Mouse (Mus musculus) neural tube, embryonic 11.5 days (tissue): Measurements from ENCODE around the gene Wdr31. TPM values are rescaled to one million over a fixed set of nuclear protein-coding genes. Genes with fewer than 3 reads are reported as not detected.

Experiments
- ATAC-seq: fragments of 200-750 bp; cut with Nextera tagmentation; 2 replicates; pipeline ENCODE4 v1.8.0; 2017; ENCODE audit warnings: moderate number of reproducible peaks, mild to moderate bottlenecking, moderate TSS enrichment, moderate library complexity; ENCODE audit not compliant: insufficient read depth, low FRiP score, low TSS enrichment
- DNase-seq: peaks from one replicate; pipeline ENCODE4 v3.0.0-alpha.2; 2015; ENCODE audit warnings: low spot score
- H3K27ac ChIP-seq: fragments of 300-500 bp; sonication (generic); 2 replicates; pipeline ENCODE4 v1.5.1; 2014; ENCODE audit warnings: low read depth, mild to moderate bottlenecking, low read length
- H3K27me3 ChIP-seq: fragments of 300-500 bp; sonication (generic); 2 replicates; pipeline ENCODE4 v1.6.1; 2014; ENCODE audit warnings: mild to moderate bottlenecking, low read length, mixed read lengths; ENCODE audit not compliant: control insufficient read depth, insufficient read depth
- H3K36me3 ChIP-seq: fragments of 300-500 bp; sonication (generic); 2 replicates; pipeline ENCODE4 v1.6.1; 2014; ENCODE audit warnings: mild to moderate bottlenecking, low read length, moderate library complexity, mixed read lengths; ENCODE audit not compliant: control insufficient read depth, insufficient read depth
- H3K4me1 ChIP-seq: fragments of 300-500 bp; sonication (generic); 2 replicates; pipeline ENCODE4 v1.6.1; 2014; ENCODE audit warnings: low read length, mixed read lengths; ENCODE audit not compliant: control insufficient read depth, insufficient read depth
- H3K4me2 ChIP-seq: fragments of 300-500 bp; sonication (generic); 2 replicates; pipeline ENCODE4 v1.6.1; 2014; ENCODE audit warnings: low read depth, mild to moderate bottlenecking, moderate library complexity
- H3K4me3 ChIP-seq: fragments of 300-500 bp; sonication (generic); 2 replicates; pipeline ENCODE4 v1.5.1; 2014; ENCODE audit warnings: low read depth, low read length
- H3K9ac ChIP-seq: fragments of 300-500 bp; sonication (generic); 2 replicates; pipeline ENCODE4 v1.6.1; 2014; ENCODE audit warnings: mild to moderate bottlenecking, low read length
- H3K9me3 ChIP-seq: fragments of 300-500 bp; sonication (generic); 2 replicates; pipeline ENCODE4 v1.6.1; 2016; ENCODE audit warnings: low read length; ENCODE audit not compliant: control insufficient read depth
- WGBS: fragments of 180-500 bp; shearing (Covaris S2); extraction: QIAGEN DNeasy Blood & Tissue Kit; methylation state at CpG from one replicate; pipeline ENCODE4 v1.1.7; 2014; 5-methylcytosine and 5-hydroxymethylcytosine counted together
- polyA plus RNA-seq: library from polyadenylated mRNA; unstranded; fragments of >200 nt; fragmentation: Nextera tagmentation; extraction: Ambion mirVana; gene quantifications from 2 replicates; pipeline ENCODE4 v1.2.1, GENCODE M21; 2014

Gene Wdr31
- polyA plus RNA-seq, 1 experiment from 2014 or later: 5.1 TPM

- no peak for ATAC-seq
- H3K27ac ChIP-seq: no peak overlapping the region
- WGBS: 84% methylated on average over 3 of the region's 3 CpGs
Observed at GRCm38 (mm10) chr4:62515490-62515889, 44.8 kb upstream of the Wdr31 start.

DNA sequence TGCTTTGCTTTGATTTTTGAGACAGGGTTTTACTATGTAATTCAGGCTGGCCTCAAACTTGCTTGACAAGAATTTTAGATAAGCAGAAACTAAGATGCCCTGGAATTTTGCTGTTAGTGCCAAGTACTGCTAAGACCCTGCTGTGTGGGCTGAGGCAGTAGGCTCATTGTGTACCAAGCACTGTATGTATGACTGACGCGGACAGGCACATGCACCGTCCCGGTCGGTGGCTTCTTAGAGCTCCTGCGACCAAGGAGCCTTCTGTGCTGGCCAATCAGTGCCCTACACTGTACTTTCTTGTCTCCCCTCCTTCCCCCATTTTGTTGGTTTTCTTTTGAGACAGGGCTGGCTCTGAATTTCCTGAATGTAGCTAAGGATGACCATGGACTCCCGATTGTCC is 44.3 kb upstream of the Wdr31 start:
- Histone ChIP-seq H3K4me2 (no peak overlapping the region), H3K36me3 (peaks cover 9% of the 10 kb centered on the region), H3K4me3 (no peak overlapping the region), H3K4me1 (peaks cover 12% of the 10 kb centered on the region), H3K9ac (no peak overlapping the region), H3K9me3 (no peaks in the 10 kb centered on the region), H3K27ac (no peak overlapping the region), H3K27me3 (no peaks in the 10 kb centered on the region)
- DNase-seq (no peak), ATAC-seq (no peak)
- 87% methylated on average over 7 of the region's 7 CpGs for WGBS

More at GRCm38 (mm10) chr4:62515490-62515889, 44.8 kb upstream of the Wdr31 start:
- Histone ChIP-seq H3K4me3 (no peak overlapping the region), H3K9me3 (no peaks in the 10 kb centered on the region), H3K4me2 (no peak overlapping the region), H3K9ac (no peak overlapping the region; the same call in 1 of the 2 replicates), H3K27me3 (no peaks in the 10 kb centered on the region), H3K4me1 (peaks cover 12% of the 10 kb centered on the region), H3K36me3 (peaks cover 9% of the 10 kb centered on the region)
- DNase-seq: no peak

DNA sequence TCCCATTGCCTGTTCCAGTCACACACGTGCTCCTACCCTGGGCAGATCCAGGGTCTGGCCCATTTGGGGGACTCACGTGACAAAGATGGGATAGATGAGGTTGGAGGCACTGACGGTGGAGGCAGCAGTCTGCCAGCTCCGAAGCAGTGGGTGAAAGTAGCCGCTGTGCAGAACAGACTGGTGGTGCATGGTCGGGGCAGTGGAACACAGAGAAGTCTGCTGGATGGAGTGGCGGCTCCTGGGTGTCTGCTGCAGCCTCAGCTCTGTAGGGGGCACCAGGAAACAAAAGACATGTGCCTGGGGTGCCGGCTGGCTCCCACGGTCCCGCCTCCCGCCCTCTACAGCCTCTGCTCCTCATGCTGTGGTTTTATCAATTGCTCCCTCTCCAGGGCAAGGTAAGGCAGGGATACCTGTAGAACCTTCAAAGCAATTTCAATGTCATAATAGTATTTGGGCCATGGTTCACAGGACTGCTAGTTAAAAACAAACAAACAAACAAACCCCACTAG is 43.4 kb upstream of the Wdr31 start:
- no peaks in the 10 kb centered on the region for H3K9me3 ChIP-seq
- H3K9ac ChIP-seq: no peak overlapping the region
- peaks cover 9% of the 10 kb centered on the region for H3K4me1 ChIP-seq
- peaks cover 12% of the 10 kb centered on the region for H3K36me3 ChIP-seq
- WGBS: 60% methylated on average over 11 of the region's 11 CpGs
- DNase-seq (no peak), ATAC-seq (no peak)
- H3K27me3 ChIP-seq: no peaks in the 10 kb centered on the region
- H3K27ac ChIP-seq: no peak overlapping the region
- no peak overlapping the region for H3K4me3 ChIP-seq
- H3K4me2 ChIP-seq: no peak overlapping the region

DNA sequence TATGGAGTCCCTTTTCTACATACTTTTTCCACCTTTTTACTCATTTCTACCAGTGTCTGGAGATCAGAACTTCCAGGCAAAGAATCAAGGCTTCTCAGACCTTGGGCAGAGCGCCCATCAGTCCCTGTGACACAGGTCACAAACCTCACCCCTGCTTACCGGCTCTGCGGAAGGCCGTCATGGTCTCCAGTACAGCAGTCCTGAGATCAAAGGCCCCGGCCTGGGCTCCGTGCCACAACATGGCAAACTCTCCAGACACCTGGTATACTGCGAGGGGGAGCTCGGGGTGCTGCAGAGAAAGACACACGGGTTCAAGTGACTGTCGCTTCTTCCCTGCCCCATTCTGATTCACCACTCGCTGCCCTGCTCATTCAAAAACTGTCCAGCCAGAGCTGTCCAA is 39.2 kb upstream of the Wdr31 start:
- DNase-seq: no peak
- Histone ChIP-seq H3K4me1 (no peaks in the 10 kb centered on the region), H3K9ac (no peak overlapping the region), H3K27ac (no peak overlapping the region), H3K4me3 (no peak overlapping the region), H3K4me2 (no peak overlapping the region), H3K36me3 (peaks cover 16% of the 10 kb centered on the region), H3K27me3 (no peaks in the 10 kb centered on the region), H3K9me3 (no peaks in the 10 kb centered on the region)
- 91% methylated on average over 11 of the region's 11 CpGs for WGBS
- ATAC-seq: no peak

DNA sequence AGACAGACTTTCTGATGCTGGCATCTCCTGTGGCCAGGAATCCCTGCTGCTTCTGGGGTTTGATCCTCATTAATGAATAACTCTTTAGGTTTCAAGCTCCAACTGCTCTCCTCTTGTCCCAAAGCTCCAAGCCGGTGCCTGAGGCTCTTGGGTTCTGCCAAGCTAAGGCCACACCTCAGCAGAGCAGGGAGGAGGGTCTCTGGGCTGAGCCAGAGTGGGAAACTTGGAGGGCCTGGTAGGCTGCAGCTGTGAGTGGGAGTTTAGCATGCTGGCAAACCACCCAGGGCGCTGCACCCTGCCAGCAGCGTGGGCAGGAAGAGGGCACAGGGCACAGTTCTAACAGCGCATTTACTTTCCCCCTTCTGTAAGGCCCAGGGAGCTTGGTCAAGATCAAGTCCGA is 38.1 kb upstream of the Wdr31 start:
- H3K4me1 ChIP-seq: no peaks in the 10 kb centered on the region
- H3K9me3 ChIP-seq: no peaks in the 10 kb centered on the region
- WGBS: 91% methylated on average over 5 of the region's 5 CpGs
- H3K36me3 ChIP-seq: peaks cover 16% of the 10 kb centered on the region
- no peaks in the 10 kb centered on the region for H3K27me3 ChIP-seq
- H3K27ac ChIP-seq: no peak overlapping the region
- ATAC-seq: no peak
- no peak for DNase-seq
- no peak overlapping the region for H3K4me3 ChIP-seq
- H3K9ac ChIP-seq: no peak overlapping the region
- H3K4me2 ChIP-seq: no peak overlapping the region

DNA sequence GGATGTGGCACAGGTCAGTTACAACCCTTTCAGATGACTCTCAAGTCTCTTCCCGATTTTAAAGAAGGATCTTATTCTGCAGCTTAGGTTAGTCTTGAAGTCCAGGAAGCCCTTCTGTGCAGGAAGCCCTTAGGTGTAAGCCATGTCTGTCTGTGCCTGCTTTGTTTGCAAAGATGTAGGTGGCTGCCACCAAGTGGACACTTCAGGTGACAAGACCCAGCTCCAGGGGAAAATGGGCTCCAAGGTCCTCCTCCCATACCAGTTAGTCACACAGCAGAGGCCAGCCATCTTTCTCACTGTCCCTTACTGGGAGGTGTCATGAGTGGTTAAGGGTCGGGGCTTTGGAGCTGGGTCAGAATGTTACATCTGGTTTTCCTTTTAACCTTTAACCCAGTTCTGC is 36.1 kb upstream of the Wdr31 start:
- Histone ChIP-seq H3K4me1 (no peaks in the 10 kb centered on the region), H3K9me3 (no peaks in the 10 kb centered on the region), H3K4me2 (no peak overlapping the region), H3K9ac (no peak overlapping the region), H3K27ac (no peak overlapping the region), H3K27me3 (no peaks in the 10 kb centered on the region), H3K4me3 (no peak overlapping the region), H3K36me3 (peaks cover 13% of the 10 kb centered on the region)
- no peak for DNase-seq
- no peak for ATAC-seq
- 68% methylated on average over 2 of the region's 2 CpGs for WGBS

DNA sequence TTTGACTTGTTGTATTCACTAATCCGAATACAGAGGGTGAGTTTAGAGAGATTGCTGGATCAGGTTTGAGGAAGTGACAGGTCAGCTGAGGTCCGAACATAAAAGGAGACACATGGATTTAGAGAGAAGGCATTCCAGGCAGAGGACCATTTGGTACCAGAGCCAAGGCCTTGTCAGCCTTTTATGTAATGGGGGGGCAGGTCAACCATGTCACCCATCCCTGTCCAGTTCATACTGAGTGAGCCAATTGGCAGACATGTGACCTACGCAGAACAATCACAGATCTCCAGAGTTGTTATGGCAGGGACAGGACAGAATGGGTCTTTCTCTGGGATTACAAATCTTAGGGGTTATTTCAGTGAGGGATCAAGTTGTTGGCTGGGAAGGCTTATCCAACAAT is 35.3 kb upstream of the Wdr31 start:
- no peaks in the 10 kb centered on the region for H3K9me3 ChIP-seq
- H3K4me2 ChIP-seq: no peak overlapping the region
- peaks cover 7% of the 10 kb centered on the region; the same call in 1 of the 2 replicates for H3K36me3 ChIP-seq
- peaks cover 3% of the 10 kb centered on the region; the same call in 1 of the 2 replicates for H3K4me1 ChIP-seq
- no peak overlapping the region for H3K27ac ChIP-seq
- H3K4me3 ChIP-seq: no peak overlapping the region
- no peaks in the 10 kb centered on the region for H3K27me3 ChIP-seq
- 75% methylated on average over 3 of the region's 3 CpGs for WGBS
- H3K9ac ChIP-seq: no peak overlapping the region
- no peak for DNase-seq
- ATAC-seq: no peak

GRCm38 (mm10) chr4:62503374-62503970 is 32.8 kb upstream of the Wdr31 start, which contains the start of gene Hdhd3:
TSS of gene Hdhd3 (minus strand) at chr4:62503467.
- ATAC-seq (no peak), DNase-seq (no peak)
- H3K9ac ChIP-seq: peak within 1 kb of the TSS; percentile 63
- H3K4me1 ChIP-seq: peaks cover 3% of the 10 kb centered on the region; the same call in 1 of the 2 replicates
- H3K36me3 ChIP-seq: no peaks in the 10 kb centered on the region; the same call in 1 of the 2 replicates
- H3K27ac ChIP-seq: no peak within 1 kb of the TSS
- no peaks in the 10 kb centered on the region for H3K9me3 ChIP-seq
- 84% methylated on average over 3 of the region's 3 CpGs for WGBS
- H3K27me3 ChIP-seq: no peaks in the 10 kb centered on the region
- H3K4me3 ChIP-seq: peak within 1 kb of the TSS; percentile 68
- H3K4me2 ChIP-seq: peak within 1 kb of the TSS; percentile 59

GRCm38 (mm10) chr4:62502969-62503368 is 32.3 kb upstream of the Wdr31 start:
- ATAC-seq (no peak), DNase-seq (no peak)
- H3K4me1 ChIP-seq: peaks cover 3% of the 10 kb centered on the region; the same call in 1 of the 2 replicates
- no peak overlapping the region for H3K27ac ChIP-seq
- no peak overlapping the region for H3K9ac ChIP-seq
- no peak overlapping the region for H3K4me2 ChIP-seq
- no peaks in the 10 kb centered on the region; the same call in 1 of the 2 replicates for H3K36me3 ChIP-seq
- H3K9me3 ChIP-seq: no peaks in the 10 kb centered on the region
- H3K27me3 ChIP-seq: no peaks in the 10 kb centered on the region
- WGBS: 82% methylated on average over 7 of the region's 7 CpGs
- no peak overlapping the region for H3K4me3 ChIP-seq
